Mouse (Mus musculus) embryo, embryonic 10 days (tissue): ENCODE data around the gene Ptprm.

Source experiments
- DNase-seq: peaks from one replicate; pipeline ENCODE4 v3.0.0-alpha.2; 2015; ENCODE audit warnings: low spot score

Gene Ptprm

GRCm38 (mm10) chr17:66979971-66980370 is 374.3 kb downstream of the Ptprm start:
- DNase-seq = no peak

DNA sequence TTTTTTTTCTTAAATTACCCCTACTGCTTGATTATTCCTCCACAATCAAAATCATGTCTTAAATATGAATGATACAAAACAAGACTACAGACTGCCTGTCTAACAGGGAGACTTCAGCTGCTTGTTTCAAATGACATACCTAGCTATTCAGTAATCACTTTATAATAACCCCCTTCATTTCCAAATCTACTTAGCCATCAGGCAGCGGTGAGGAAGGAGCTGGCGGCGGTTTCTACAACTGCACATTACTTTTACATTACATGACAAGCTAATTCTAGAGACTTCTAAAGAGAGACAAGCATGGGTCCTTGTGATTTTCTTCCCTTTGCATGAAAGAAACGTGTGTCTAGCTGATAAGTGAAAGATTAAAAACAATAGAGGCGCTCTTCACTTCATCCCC is 377.8 kb downstream of the Ptprm start:
- no peak for DNase-seq

GRCm38 (mm10) chr17:66972976-66973375 is 381.3 kb downstream of the Ptprm start:
- DNase-seq = no peak

- no peak for DNase-seq
Observed at GRCm38 (mm10) chr17:66960986-66961385, 393.3 kb downstream of the Ptprm start.

- DNase-seq = no peak
Observed at GRCm38 (mm10) chr17:66960557-66960956, 393.7 kb downstream of the Ptprm start.

GRCm38 (mm10) chr17:66959815-66960214 is 394.4 kb downstream of the Ptprm start:
- no peak for DNase-seq

GRCm38 (mm10) chr17:66958766-66959165 is 395.5 kb downstream of the Ptprm start:
- no peak for DNase-seq

GRCm38 (mm10) chr17:66944498-66944897 is 409.8 kb downstream of the Ptprm start:
- DNase-seq = no peak

- no peak for DNase-seq
Observed at GRCm38 (mm10) chr17:66943539-66943938, 410.7 kb downstream of the Ptprm start.

GRCm38 (mm10) chr17:66925611-66926010 is 428.6 kb downstream of the Ptprm start:
- no peak for DNase-seq

DNA sequence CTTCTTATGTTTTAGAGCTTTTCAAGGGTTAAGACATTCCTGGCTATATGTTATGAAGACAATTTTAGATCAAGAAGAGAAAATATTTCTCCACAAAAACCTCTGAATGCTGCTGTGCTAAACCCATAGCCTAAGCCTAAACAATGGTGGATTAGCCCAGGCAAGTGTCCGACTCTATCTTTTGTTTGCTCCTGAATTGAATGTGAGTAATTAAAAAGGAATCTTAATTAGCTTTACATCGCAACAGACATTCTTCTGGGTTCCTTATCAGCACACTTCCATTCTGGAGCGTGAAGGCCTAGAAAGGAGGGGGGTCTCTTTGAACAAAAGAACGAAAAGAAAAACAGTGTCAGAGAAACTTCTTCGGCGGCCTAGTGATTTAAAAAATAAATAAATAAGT is 439.6 kb downstream of the Ptprm start:
- no peak for DNase-seq

DNA sequence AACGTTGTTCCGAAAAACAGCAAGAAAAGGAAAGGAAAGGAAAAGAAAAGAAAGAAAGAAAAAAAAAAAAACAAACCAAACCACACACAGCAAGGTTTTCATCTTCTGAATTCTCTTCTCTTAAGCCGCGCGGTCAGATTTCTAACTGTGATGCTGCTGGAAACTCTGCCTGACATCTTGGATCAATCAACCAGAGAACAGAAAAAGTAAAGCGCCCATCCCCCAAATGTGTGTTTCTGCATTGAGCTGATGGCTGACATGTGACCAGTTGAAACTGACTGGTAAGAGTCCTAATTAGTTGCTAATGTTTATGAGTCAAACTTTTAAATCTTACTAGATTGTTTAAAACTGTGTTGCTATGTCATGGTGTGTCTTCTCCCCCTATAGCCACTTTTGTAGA is 441.7 kb downstream of the Ptprm start:
- DNase-seq = peak; percentile 56

DNA sequence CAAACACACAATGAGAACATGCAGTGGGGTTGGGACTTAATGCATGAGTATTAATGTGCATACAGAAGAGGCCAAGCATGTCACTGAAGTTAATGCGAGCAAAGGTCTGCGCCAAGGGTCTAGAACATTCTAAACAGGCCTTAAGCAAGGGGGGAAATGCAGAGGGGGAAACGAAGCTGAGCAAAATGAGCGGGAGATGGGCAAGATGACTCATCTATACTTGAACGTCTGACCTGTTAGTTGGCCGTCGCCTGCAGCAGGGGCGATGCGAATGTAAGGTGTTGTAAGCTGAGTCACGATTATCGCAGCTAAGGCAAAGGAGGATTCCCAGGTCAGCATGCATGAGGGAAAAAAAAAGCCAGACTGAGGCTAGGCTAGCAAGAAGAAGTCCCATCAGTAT is 442.1 kb downstream of the Ptprm start:
- DNase-seq = no peak

GRCm38 (mm10) chr17:66909901-66910300 is 444.4 kb downstream of the Ptprm start:
- DNase-seq = no peak

- DNase-seq = no peak
Observed at GRCm38 (mm10) chr17:66908921-66909320, 445.3 kb downstream of the Ptprm start.

- DNase-seq = no peak
Observed at GRCm38 (mm10) chr17:66894181-66894580, 460.1 kb downstream of the Ptprm start.

GRCm38 (mm10) chr17:66891916-66892315 is 462.3 kb downstream of the Ptprm start:
- DNase-seq = no peak

- no peak for DNase-seq
Observed at GRCm38 (mm10) chr17:66891067-66891862, 463.0 kb downstream of the Ptprm start.

GRCm38 (mm10) chr17:66882304-66882703 is 472.0 kb downstream of the Ptprm start:
- DNase-seq = no peak

DNA sequence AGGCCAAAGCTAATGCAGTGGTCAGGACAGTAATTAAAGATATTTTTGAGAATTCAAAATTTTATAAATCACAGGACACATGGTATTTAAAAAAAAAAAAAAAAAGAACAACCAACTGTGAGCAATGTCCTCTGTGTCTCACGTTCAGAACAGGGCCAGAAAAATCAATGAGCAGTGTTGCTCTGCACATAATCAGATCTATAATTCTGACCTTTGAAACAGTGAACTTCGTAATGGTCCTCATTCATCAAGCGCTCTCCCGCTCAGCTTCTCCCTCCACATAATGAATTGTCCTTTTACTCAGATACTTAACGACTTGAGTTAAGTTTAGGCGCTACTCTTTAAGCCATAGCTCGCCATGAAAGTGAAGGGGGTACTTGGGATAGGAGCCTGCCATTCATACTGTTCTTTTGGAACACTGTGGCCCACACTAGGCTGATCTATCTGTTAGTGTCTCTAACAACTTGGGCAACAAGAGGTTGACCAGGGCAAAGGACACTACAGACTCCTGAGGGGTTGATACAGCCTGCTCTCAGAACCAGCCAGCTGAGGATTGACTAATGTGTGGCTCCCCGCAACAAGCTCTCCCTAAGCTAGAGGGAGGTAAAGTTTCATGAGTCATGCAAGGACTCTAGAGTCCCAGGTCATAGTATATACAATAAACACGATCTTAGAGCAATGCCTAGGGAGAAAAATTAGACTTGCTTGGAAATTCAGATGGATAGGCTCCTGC is 473.1 kb downstream of the Ptprm start:
- DNase-seq = no peak

- DNase-seq = no peak
Observed at GRCm38 (mm10) chr17:66879151-66879550, 475.1 kb downstream of the Ptprm start.

DNA sequence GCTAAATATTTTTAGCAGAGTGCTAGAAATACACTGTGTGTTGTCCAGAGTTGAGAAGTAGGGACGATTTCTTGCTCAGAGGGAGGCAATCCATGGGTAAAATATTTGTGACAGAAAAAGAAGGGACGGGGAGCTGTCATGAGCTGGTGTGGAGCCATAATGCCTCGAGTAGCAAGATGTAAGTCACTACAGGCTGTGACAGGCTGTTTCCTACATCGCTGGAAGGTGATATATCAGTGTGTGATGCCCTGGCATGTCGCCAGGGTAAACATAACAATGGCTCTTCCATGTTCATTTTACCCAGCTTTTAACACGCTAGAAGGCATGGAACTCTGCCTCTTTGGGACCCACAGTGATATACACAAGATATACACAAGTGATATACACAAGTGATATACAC is 476.7 kb downstream of the Ptprm start:
- no peak for DNase-seq

DNA sequence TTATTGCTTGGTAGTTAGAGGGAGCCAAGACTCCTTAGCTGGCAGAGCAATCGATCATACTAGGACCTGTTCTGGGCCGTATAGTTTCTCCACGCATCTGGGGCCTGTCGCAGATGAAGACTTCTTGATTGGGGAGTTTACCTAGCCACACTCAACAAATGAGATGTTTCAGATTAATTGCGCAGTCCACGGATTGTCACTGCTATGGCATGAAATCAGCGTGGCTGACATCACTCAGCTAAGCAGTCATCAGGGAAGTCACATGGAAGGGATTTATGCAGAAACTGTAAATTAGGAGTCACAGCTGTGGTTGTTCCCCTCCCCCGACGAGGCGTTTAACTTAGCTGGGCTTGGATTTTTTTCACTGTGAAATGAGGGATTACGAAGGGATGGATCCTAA is 479.4 kb downstream of the Ptprm start:
- DNase-seq = no peak

DNA sequence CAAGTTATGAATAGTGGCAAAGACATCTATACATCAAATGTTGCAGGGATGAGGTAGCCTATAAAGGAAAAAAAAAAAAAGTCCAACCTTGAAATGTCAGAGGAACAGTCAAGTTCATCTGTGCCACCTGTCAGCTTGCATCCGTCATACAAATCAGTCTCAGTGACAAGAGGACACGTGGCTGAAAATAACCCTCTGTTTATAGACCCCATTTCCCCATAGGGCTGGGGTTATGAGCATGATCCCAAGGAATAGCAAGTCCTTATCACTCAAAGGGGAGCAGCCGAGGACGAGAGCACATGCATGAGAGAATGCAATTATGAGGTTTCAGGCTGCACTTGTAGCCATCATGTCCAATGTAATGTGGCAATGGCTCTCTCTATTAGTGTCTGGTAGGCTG is 482.9 kb downstream of the Ptprm start:
- no peak for DNase-seq
